Mouse (Mus musculus) forebrain, embryonic 12.5 days (tissue): ENCODE data around the gene Ap5s1. TPM values are rescaled to one million over a fixed set of nuclear protein-coding genes. Genes with fewer than 3 reads are reported as not detected.

Experiments used
- ATAC-seq: fragments of 200-750 bp; cut with Nextera tagmentation; 2 replicates; pipeline ENCODE4 v1.8.0; 2017; ENCODE audit warnings: moderate TSS enrichment; ENCODE audit not compliant: low FRiP score
- H3K27ac ChIP-seq: fragments of 300-500 bp; sonication (generic); 2 replicates; pipeline ENCODE4 v1.5.1; 2016; ENCODE audit warnings: mild to moderate bottlenecking
- H3K27me3 ChIP-seq: fragments of 300-500 bp; sonication (generic); 2 replicates; pipeline ENCODE4 v1.6.1; 2016; ENCODE audit warnings: mild to moderate bottlenecking
- H3K36me3 ChIP-seq: fragments of 300-500 bp; sonication (generic); replicated peaks from 2 replicates; pipeline ENCODE4 v1.6.1; 2016; ENCODE audit warnings: mild to moderate bottlenecking
- H3K4me1 ChIP-seq: fragments of 300-500 bp; sonication (generic); 2 replicates; pipeline ENCODE4 v1.6.1; 2016
- H3K4me2 ChIP-seq: fragments of 300-500 bp; sonication (generic); 2 replicates; pipeline ENCODE4 v1.6.1; 2016; ENCODE audit warnings: mild to moderate bottlenecking, moderate library complexity
- H3K4me3 ChIP-seq: fragments of 300-500 bp; sonication (generic); replicated peaks from 2 replicates; pipeline ENCODE4 v1.5.1; 2016; ENCODE audit warnings: mild to moderate bottlenecking
- H3K9ac ChIP-seq: fragments of 300-500 bp; sonication (generic); 2 replicates; pipeline ENCODE4 v1.6.1; 2016; ENCODE audit warnings: mild to moderate bottlenecking
- H3K9me3 ChIP-seq: fragments of 300-500 bp; sonication (generic); 2 replicates; pipeline ENCODE4 v1.6.1; 2016
- WGBS: fragments of 180-500 bp; shearing (Covaris S2); methylation state at CpG from one replicate; pipeline ENCODE4 v1.1.7; 2016; 5-methylcytosine and 5-hydroxymethylcytosine counted together
- polyA plus RNA-seq: library from polyadenylated mRNA; unstranded; fragments of >200 nt; fragmentation: Nextera tagmentation; extraction: Ambion mirVana; gene quantifications from 2 replicates; pipeline ENCODE4 v1.2.1, GENCODE M21; 2016

The Ap5s1 gene
- polyA plus RNA-seq, result 29.1 and 30.0 TPM in 2 replicates

DNA sequence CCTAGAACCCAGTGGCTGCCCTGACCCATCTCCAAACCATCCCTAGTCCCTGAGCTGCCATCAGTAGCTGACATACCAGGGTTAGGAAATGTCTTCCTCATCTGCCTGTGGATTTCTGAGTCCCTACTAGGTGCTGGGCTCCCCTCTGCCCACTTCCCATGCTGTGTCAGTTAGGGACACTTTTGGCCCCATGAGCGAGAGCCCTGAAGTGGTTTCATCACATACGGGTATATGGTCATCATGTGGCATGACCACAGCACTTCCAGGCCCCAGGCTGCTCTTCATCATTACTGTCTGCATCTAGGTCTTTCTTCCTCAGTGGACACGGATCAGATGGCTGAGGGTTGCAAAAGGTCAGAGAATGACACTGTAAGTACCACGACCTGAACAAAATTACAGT, at the start of gene Ap5s1:
Ap5s1 (plus strand) TSS at position 301 of the 400 bp plus-strand sequence.
- Histone ChIP-seq H3K4me2 (no peak within 1 kb of the TSS), H3K27ac (no peak within 1 kb of the TSS), H3K27me3 (no peaks in the 10 kb centered on the region), H3K4me3 (no peak within 1 kb of the TSS), H3K9me3 (no peaks in the 10 kb centered on the region), H3K4me1 (peaks cover 13% of the 10 kb centered on the region), H3K9ac (no peak within 1 kb of the TSS), H3K36me3 (no peaks in the 10 kb centered on the region)
- WGBS, result 85% methylated on average over 4 of the region's 4 CpGs
- no peak for ATAC-seq

DNA sequence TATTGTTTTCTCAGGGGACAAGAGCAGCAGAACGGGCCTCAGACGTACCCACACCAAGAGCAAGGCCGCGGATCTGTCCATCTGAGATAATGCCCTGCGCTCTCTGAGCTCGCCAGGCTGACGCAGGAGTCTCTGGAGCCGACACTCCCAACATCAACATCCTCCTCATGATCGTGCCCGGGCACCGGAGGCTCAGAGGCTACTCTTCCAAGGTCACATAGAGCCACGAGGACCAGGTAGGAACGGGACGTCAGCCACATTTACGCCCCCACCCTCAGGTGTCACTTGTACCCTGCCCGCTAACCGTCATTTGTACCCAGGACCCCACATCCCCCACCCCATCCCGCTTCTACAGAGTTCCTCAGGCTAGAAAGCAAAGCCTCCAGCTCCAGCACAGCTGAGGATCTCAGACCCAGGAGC, 47.4 kb upstream of the Ap5s1 start:
- ATAC-seq, result peak; percentile 73
- peak overlapping the region; percentile 65 for H3K4me3 ChIP-seq
- H3K27ac ChIP-seq, result peak overlapping the region; percentile 76
- peak overlapping the region; percentile 85 for H3K9ac ChIP-seq
- H3K4me1 ChIP-seq, result peaks cover 39% of the 10 kb centered on the region
- no peaks in the 10 kb centered on the region for H3K9me3 ChIP-seq
- WGBS, result 0% methylated on average over 18 of the region's 18 CpGs
- H3K27me3 ChIP-seq, result no peaks in the 10 kb centered on the region
- H3K4me2 ChIP-seq, result peak overlapping the region; percentile 79
- peaks cover 8% of the 10 kb centered on the region; the same call in 1 of the 2 replicates for H3K36me3 ChIP-seq

DNA sequence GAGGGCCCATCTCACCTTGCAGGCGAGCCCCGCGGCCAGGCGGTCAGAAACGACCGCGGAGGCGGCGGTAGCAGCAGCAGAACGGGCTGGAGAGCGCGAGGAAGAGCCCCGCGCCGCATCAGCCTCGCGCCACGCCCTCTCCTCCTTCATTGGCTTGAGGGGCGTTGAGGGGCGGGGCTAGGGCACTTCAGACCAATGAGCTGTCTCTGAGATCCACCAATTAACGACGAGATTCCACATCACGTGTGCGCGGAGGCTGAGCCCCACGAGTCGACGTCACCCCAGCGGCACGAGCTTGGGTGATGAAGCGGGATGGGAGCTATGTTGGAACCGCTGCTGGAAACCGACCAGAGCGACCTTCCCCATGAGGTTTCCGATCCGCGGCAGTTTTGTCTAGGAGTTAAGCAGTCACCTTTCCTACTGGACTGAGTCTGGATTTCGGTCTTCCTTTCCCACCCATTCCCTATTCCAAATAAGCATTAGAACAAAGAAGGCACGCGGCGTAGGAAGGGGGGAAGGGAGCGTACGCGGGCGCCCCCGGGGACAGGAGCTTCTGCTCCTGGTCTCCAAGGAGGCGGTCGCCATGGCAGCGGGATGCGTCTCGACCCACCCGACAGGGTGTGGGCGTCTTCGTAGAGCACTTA, 46.8 kb upstream of the Ap5s1 start, which contains the start of gene 1700037H04Rik:
1700037H04Rik (minus strand) TSS at position 144 of the 644 bp plus-strand sequence.
- Histone ChIP-seq H3K9ac (peak within 1 kb of the TSS; percentile 85), H3K9me3 (no peaks in the 10 kb centered on the region), H3K36me3 (0 out of 2 replicates have a peak, but pooled peaks cover 3% of the 10 kb centered on the region), H3K4me1 (peaks cover 39% of the 10 kb centered on the region), H3K27me3 (no peaks in the 10 kb centered on the region), H3K4me2 (peak within 1 kb of the TSS; percentile 79), H3K4me3 (peak within 1 kb of the TSS; percentile 65), H3K27ac (peak within 1 kb of the TSS; percentile 97)
- ATAC-seq, result peak; percentile 98
- WGBS, result 0% methylated on average over 54 of the region's 54 CpGs

DNA sequence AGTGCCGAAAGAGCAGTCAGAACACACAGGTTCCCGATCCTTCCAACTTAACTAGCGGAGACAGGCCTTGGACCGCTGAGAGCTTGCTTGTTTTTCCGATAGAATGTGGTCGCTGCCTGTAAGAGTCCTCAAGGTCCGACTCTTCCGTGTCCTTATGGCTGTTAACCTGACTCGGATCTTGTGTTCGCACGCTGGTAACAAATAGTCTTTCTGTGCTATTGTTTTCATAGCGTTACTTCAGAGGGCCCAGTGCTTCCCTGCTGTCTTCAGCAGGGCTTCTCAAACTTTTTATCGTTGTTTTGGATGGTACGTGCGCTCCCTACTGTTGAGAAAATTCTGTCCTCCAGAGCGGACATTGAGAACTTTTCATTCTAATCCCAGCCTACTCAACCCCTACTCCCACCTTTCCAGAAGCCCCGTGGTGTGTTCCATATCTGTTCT, 46.2 kb upstream of the Ap5s1 start:
- ATAC-seq, result no peak; the same call in 1 of the 2 replicates
- H3K9ac ChIP-seq, result peak overlapping the region; percentile 68
- no peaks in the 10 kb centered on the region for H3K27me3 ChIP-seq
- no peaks in the 10 kb centered on the region for H3K36me3 ChIP-seq
- H3K4me2 ChIP-seq, result peak overlapping the region; percentile 79
- peaks cover 39% of the 10 kb centered on the region for H3K4me1 ChIP-seq
- peak overlapping the region; percentile 97 for H3K27ac ChIP-seq
- H3K9me3 ChIP-seq, result no peaks in the 10 kb centered on the region
- WGBS, result under 1% methylated on average over 17 of the region's 17 CpGs
- peak overlapping the region; percentile 65 for H3K4me3 ChIP-seq

DNA sequence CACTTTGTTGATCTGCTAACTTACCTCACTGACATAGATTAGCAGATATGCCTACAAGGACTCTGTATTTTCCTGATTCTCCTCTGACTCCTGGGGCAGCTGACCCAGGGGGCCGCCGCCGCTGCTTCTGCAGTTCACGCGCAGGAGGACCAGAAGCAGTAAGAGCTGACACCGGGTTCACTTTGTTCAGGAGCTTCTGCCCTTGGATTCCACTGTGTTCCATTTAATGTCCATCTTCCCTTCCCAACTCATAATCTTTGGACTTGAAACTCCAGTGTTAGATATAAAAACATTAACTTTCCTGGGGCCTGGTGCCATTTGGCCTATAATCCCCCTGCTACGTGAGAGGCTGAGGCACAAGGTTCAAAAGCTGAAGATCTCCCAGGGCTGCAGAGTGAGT, 43.0 kb upstream of the Ap5s1 start:
- H3K9me3 ChIP-seq, result no peaks in the 10 kb centered on the region
- H3K27ac ChIP-seq, result no peak overlapping the region
- H3K9ac ChIP-seq, result no peak overlapping the region
- 77% methylated on average over 7 of the region's 7 CpGs for WGBS
- H3K4me1 ChIP-seq, result peaks cover 13% of the 10 kb centered on the region
- no peaks in the 10 kb centered on the region for H3K27me3 ChIP-seq
- ATAC-seq, result no peak
- no peak overlapping the region for H3K4me3 ChIP-seq
- no peak overlapping the region for H3K4me2 ChIP-seq
- H3K36me3 ChIP-seq, result no peaks in the 10 kb centered on the region

DNA sequence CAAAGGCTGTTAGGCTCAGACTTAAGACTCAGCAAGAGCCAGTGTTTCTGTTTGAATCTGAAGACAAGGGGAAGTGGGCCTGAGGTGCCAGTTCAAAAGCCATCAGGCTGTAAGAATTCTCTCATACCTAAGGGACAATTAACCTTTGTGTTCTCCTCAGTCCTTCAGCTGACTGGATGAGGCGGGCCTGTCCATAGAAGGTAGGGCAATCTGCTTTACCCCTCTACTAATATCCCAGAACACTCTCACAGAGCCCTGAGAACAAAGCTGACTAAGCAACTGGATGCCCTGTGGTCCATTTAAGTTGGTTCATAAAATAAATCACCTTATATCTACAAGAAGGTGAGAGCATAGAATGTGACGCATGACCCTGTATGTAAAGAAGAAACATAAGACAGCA, 40.7 kb upstream of the Ap5s1 start:
- Histone ChIP-seq H3K27ac (no peak overlapping the region), H3K4me2 (no peak overlapping the region), H3K4me1 (peaks cover 6% of the 10 kb centered on the region), H3K36me3 (0 out of 2 replicates have a peak, but pooled peaks cover under 1% of the 10 kb centered on the region), H3K9me3 (no peaks in the 10 kb centered on the region), H3K9ac (no peak overlapping the region), H3K4me3 (no peak overlapping the region), H3K27me3 (peaks cover 15% of the 10 kb centered on the region)
- 81% methylated on average over 2 of the region's 2 CpGs for WGBS
- ATAC-seq, result no peak

DNA sequence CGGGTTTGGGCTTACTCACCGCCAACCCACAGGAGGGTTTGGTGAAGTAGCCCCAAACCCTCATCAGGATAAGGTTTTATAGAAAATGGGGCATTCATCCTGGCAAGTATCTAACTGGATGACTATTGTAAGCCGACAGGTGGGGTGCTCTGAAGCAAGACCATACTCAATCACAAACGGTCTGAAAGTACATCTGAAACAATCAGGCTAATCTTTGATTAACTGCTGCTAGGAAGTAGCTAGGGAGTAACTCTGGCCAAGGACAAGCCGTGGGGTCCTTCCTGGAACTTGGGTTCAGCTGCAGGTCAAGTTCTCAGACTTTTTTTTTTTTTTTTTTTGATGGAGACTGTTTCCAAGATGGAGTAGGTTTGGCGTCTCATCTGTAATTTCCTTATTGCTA, 38.9 kb upstream of the Ap5s1 start:
- 91% methylated on average over 6 of the region's 6 CpGs for WGBS
- H3K4me2 ChIP-seq, result no peak overlapping the region
- no peak overlapping the region for H3K4me3 ChIP-seq
- no peaks in the 10 kb centered on the region for H3K9me3 ChIP-seq
- ATAC-seq, result no peak
- peaks cover 14% of the 10 kb centered on the region for H3K4me1 ChIP-seq
- peaks cover 33% of the 10 kb centered on the region for H3K27me3 ChIP-seq
- no peak overlapping the region for H3K27ac ChIP-seq
- peaks cover 15% of the 10 kb centered on the region; the same call in 1 of the 2 replicates for H3K36me3 ChIP-seq
- H3K9ac ChIP-seq, result no peak overlapping the region

DNA sequence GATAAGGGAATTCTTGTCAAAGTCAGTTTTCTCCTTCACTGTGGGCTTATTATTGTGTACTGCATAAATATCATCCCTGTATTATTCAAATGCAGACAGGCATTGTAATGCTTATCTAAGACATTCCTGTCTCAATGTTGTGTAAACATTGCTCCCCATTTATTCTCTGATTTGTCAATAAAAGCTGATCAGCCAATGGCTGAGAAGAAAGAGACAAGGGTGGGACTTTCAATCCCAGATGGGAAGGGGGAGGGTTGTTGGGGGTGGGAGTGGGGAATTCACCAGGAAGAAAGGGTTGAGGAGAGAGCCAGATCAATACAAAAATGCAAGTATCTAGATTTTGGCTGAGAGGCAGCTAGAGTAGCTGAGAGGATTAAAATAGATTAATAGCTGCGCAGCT, 38.0 kb upstream of the Ap5s1 start:
- peaks cover 15% of the 10 kb centered on the region for H3K4me1 ChIP-seq
- peaks cover 15% of the 10 kb centered on the region; the same call in 1 of the 2 replicates for H3K36me3 ChIP-seq
- 59% methylated on average over 1 of the region's 1 CpGs for WGBS
- H3K9ac ChIP-seq, result no peak overlapping the region
- no peak overlapping the region for H3K27ac ChIP-seq
- H3K27me3 ChIP-seq, result peaks cover 42% of the 10 kb centered on the region
- H3K4me3 ChIP-seq, result no peak overlapping the region
- ATAC-seq, result no peak
- no peaks in the 10 kb centered on the region for H3K9me3 ChIP-seq
- no peak overlapping the region for H3K4me2 ChIP-seq

DNA sequence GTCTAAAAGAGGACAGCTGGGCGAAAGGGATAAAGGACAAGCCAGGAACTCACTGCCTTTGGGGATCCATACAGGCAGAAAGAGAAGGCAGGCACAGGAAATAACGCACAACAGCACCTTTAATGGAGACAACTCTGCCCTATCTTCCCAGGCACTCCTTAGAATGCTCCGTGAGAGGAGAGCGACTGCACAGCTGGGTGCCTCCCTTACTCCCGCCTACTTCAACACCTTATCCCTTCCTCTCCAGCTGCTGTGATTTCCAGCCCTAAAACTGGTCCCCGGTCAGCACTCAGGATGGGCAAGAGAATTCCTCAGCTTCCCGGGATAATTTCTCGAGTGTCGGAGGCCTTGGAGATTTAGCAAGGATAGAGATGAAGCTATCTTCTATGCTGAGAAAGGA, 35.9 kb upstream of the Ap5s1 start:
- H3K4me2 ChIP-seq, result 0 out of 2 replicates have a peak overlapping the region, but pooled peaks have one; percentile 32
- peaks cover 31% of the 10 kb centered on the region for H3K4me1 ChIP-seq
- 15% methylated on average over 9 of the region's 9 CpGs for WGBS
- H3K27ac ChIP-seq, result no peak overlapping the region
- no peak for ATAC-seq
- H3K9ac ChIP-seq, result no peak overlapping the region
- peaks cover 43% of the 10 kb centered on the region for H3K27me3 ChIP-seq
- H3K36me3 ChIP-seq, result peaks cover 15% of the 10 kb centered on the region; the same call in 1 of the 2 replicates
- no peak overlapping the region; the same call in 1 of the 2 replicates for H3K4me3 ChIP-seq
- H3K9me3 ChIP-seq, result no peaks in the 10 kb centered on the region

DNA sequence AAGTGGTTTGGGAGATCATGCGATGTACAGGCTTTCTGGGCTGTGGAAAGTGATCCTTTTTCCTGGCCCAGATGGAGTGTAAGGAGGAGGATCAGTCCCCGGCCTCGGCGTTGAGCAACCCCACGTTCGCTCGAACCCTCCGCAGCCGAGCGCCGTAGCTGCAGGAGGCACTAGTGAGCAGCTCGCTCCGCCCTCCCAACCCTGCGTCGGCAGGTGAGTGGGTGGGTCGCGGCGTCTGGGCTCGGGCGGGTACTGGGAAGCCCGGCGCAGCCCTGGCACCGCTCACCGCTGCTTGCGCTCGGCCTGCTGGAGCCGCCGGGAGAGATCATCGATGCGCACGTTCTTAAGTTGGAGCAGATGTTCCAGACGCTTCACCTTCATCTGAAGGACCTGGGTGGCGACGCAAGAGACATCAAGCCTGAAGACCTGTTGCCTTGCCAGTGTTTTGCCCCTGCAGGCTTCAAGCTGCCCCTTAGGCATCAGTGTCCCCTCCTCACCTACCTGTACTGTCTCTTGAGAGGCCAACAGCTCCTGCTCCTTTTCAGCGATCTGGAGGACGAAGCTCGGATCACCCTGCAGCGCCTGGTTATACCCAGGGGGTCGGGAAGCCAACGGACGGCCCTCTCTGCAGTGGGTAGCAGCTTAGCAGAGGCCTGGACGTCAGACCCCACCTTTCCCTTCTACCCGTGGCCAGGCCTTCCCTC, 35.3 kb upstream of the Ap5s1 start:
- H3K27ac ChIP-seq, result no peak overlapping the region
- no peak for ATAC-seq
- 5% methylated on average over 43 of the region's 43 CpGs for WGBS
- no peak overlapping the region for H3K9ac ChIP-seq
- peaks cover 18% of the 10 kb centered on the region for H3K36me3 ChIP-seq
- H3K4me2 ChIP-seq, result peak overlapping the region; percentile 32
- H3K9me3 ChIP-seq, result no peaks in the 10 kb centered on the region
- peak overlapping the region; percentile 8; the same call in 1 of the 2 replicates for H3K4me3 ChIP-seq
- peaks cover 43% of the 10 kb centered on the region for H3K27me3 ChIP-seq
- peaks cover 37% of the 10 kb centered on the region for H3K4me1 ChIP-seq

DNA sequence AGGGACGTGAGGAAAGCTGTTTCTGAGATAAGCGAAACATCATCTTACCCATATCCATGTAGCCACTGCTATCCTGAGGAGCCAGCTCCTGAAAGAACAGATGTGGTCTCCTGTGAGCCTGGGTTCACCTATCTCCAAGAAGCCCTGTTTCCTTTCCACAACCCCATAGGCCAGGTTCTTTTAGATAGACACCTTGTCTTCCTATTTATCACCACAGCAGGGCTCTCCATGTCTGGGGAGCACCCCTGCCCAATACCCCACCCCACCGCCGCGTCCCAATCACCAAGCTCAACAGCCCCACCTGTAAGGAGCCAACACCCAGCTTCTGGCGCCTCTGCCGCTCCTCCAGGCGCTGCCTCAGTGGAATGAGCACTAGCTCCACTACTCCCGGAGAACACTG, 34.6 kb upstream of the Ap5s1 start:
- Histone ChIP-seq H3K4me2 (no peak overlapping the region), H3K4me1 (peaks cover 45% of the 10 kb centered on the region), H3K27me3 (peaks cover 43% of the 10 kb centered on the region), H3K9me3 (no peaks in the 10 kb centered on the region), H3K27ac (no peak overlapping the region), H3K9ac (no peak overlapping the region), H3K36me3 (peaks cover 23% of the 10 kb centered on the region), H3K4me3 (no peak overlapping the region)
- 49% methylated on average over 9 of the region's 9 CpGs for WGBS
- no peak for ATAC-seq

DNA sequence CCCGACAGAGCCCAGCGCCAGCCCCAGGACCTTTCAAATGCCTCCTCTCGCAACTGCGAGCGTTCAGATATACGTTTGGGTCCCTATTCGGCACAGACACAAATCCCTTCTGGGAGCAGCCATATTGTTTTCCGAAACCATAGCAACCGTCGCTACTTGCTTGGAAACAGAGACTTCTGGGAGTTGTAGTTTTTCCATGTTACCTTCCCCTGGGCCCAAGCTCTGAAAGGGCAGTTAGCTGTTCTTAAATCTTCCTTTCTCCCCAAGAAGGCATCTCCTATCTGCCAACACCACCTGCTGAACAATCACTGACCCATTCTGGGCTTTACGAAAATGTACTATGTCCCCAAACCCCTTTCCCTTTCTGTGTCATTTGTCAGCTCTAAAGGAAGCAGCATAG, 32.2 kb upstream of the Ap5s1 start:
- Histone ChIP-seq H3K36me3 (peaks cover 29% of the 10 kb centered on the region), H3K27ac (peak overlapping the region; percentile 53), H3K9me3 (no peaks in the 10 kb centered on the region), H3K4me2 (peak overlapping the region; percentile 82), H3K4me1 (peaks cover 60% of the 10 kb centered on the region), H3K27me3 (peaks cover 40% of the 10 kb centered on the region), H3K4me3 (peak overlapping the region; percentile 41), H3K9ac (no peak overlapping the region)
- WGBS, result 6% methylated on average over 11 of the region's 11 CpGs
- peak; percentile 66 for ATAC-seq
